Mouse (Mus musculus): ENCODE results near the gene Gm45837.
A peak's percentile ranks its signal among the peaks of the same experiment; 100 is the strongest.

- no peak for TF ChIP-seq POU5F1 (IDR thresholded peaks at IDR 0.05; ENCODE audit: borderline replicate concordance, low read length)
- peak; percentile 75 for TF ChIP-seq CTCF (conservative IDR thresholded peaks at IDR 0.05; ENCODE audit: low read length)
Observed at GRCm38 (mm10) chr7:101501675-101502074, 91.0 kb downstream of the Gm45837 start.

Measured in E14TG2a.4 (cell line).